Mouse (Mus musculus) lung, embryonic 14.5 days (tissue): ENCODE results near the gene Eif4b. TPM values are rescaled to one million over a fixed set of nuclear protein-coding genes. Genes with fewer than 3 reads are reported as not detected.

Experiments used
- ATAC-seq: fragments of 200-750 bp; cut with Nextera tagmentation; 2 replicates; pipeline ENCODE4 v1.8.0; 2017; ENCODE audit warnings: mild to moderate bottlenecking, moderate TSS enrichment, moderate library complexity; ENCODE audit not compliant: insufficient read depth
- DNase-seq: peaks from one replicate; pipeline ENCODE4 v3.0.0-alpha.2; 2015
- H3K27ac ChIP-seq: fragments of 300-500 bp; sonication (generic); 2 replicates; pipeline ENCODE4 v1.5.1; 2014; ENCODE audit warnings: low read depth, mild to moderate bottlenecking, moderate library complexity
- H3K27me3 ChIP-seq: fragments of 300-500 bp; sonication (generic); 2 replicates; pipeline ENCODE4 v1.6.1; 2014; ENCODE audit warnings: low read length, control low read depth; ENCODE audit not compliant: insufficient read depth
- H3K36me3 ChIP-seq: fragments of 300-500 bp; sonication (generic); 2 replicates; pipeline ENCODE4 v1.6.1; 2014; ENCODE audit warnings: control low read depth; ENCODE audit not compliant: insufficient read depth
- H3K4me1 ChIP-seq: fragments of 300-500 bp; sonication (generic); 2 replicates; pipeline ENCODE4 v1.6.1; 2014; ENCODE audit warnings: antibody characterized with exemption, control low read depth; ENCODE audit not compliant: insufficient read depth
- H3K4me2 ChIP-seq: fragments of 300-500 bp; sonication (generic); 2 replicates; pipeline ENCODE4 v1.6.1; 2014; ENCODE audit warnings: mild to moderate bottlenecking
- H3K4me3 ChIP-seq: fragments of 300-500 bp; sonication (generic); 2 replicates; pipeline ENCODE4 v1.5.1; 2014; ENCODE audit warnings: low read depth, low read length
- H3K9ac ChIP-seq: fragments of 300-500 bp; sonication (generic); 2 replicates; pipeline ENCODE4 v1.6.1; 2014
- H3K9me3 ChIP-seq: fragments of 300-500 bp; sonication (generic); 2 replicates; pipeline ENCODE4 v1.6.1; 2016; ENCODE audit warnings: low read depth, low read length, control low read depth
- CTCF ChIP-seq: IDR thresholded peaks from 2 replicates; pipeline ENCODE4 v1.5.1; 2016; ENCODE audit warnings: antibody characterized with exemption, low read depth
- WGBS: fragments of 180-500 bp; shearing (Covaris S2); extraction: QIAGEN DNeasy Blood & Tissue Kit; methylation state at CpG from one replicate; pipeline ENCODE4 v1.1.7; 2014; 5-methylcytosine and 5-hydroxymethylcytosine counted together
- polyA plus RNA-seq: library from polyadenylated mRNA; unstranded; fragments of >200 nt; fragmentation: Nextera tagmentation; extraction: Ambion mirVana; gene quantifications from 2 replicates; pipeline ENCODE4 v1.2.1, GENCODE M21; 2014

The Eif4b gene
- polyA plus RNA-seq, 1 experiment from 2014 or later: 137 TPM

DNA sequence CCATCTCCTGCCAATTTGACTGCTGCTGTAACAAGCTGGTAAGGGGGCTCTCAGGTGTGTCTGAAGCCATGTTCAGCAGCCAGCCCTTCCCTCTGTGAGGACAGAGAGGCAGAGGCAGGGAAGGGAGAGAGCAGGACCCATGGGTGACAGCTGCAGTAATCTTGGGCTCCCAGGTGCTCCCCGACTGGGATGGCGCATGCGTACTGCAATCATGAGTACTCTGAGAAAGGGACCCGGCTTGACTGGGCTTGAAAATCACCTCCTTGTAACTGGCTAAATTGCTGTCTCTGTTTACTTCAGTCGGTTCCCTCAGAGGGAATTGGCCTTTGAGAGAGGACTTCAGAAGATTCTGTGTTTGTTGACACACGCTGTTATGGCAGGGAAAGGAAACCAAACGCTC is 31.6 kb upstream of the Eif4b start:
- H3K4me2 ChIP-seq: peak overlapping the region; percentile 37
- 23% methylated on average over 7 of the region's 7 CpGs for WGBS
- no peaks in the 10 kb centered on the region for H3K27me3 ChIP-seq
- TF ChIP-seq CTCF: no peak
- H3K4me1 ChIP-seq: no peaks in the 10 kb centered on the region
- ATAC-seq (no peak), DNase-seq (no peak)
- no peaks in the 10 kb centered on the region for H3K9me3 ChIP-seq
- no peak overlapping the region for H3K27ac ChIP-seq
- no peak overlapping the region for H3K9ac ChIP-seq
- H3K4me3 ChIP-seq: no peak overlapping the region
- no peaks in the 10 kb centered on the region for H3K36me3 ChIP-seq

DNA sequence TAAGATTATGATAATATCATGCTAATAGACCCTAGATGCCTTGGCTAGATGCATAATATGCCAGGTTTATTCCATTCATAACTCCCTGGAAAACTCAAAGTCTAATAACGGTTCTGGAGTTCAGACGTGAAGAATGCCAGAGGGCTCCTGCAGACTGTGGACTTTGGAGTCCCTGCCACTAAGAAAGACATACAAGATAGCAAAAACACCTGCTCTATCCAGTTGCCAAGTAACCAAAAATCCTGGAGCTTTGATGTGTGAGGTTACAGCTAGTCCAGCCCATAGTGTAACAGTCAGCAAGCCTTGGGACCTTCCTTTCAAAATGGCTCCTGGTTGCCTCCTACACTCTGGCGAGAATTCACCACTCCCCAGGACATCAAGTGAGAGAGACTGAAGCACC is 28.8 kb upstream of the Eif4b start:
- ATAC-seq (no peak), DNase-seq (no peak)
- no peaks in the 10 kb centered on the region for H3K9me3 ChIP-seq
- H3K4me1 ChIP-seq: no peaks in the 10 kb centered on the region
- H3K4me2 ChIP-seq: no peak overlapping the region
- no peaks in the 10 kb centered on the region for H3K27me3 ChIP-seq
- H3K27ac ChIP-seq: no peak overlapping the region
- H3K36me3 ChIP-seq: no peaks in the 10 kb centered on the region
- TF ChIP-seq CTCF: no peak
- no peak overlapping the region for H3K9ac ChIP-seq
- no peak overlapping the region for H3K4me3 ChIP-seq
- WGBS: 69% methylated on average over 3 of the region's 3 CpGs

DNA sequence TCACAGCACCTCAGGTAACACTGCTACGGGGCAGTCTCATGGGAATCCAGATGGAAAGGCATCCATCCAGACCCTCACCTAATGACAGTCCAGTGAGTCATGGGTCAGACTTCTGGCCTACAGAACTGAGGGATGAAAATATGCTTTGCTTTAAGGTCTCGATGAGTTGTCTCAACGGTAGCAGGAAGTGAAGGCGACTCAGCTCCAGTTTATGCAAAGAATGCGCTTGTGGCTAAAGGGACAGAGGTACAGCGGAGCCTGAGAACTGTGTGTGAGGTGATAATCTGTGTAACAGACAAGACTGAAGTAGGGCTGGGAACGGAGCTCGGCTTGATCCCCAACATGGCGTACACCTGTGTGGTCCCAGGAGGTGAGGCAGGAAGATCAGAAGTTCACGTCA is 27.9 kb upstream of the Eif4b start:
- WGBS: 74% methylated on average over 10 of the region's 10 CpGs
- no peak for TF ChIP-seq CTCF
- no peaks in the 10 kb centered on the region for H3K36me3 ChIP-seq
- H3K4me1 ChIP-seq: no peaks in the 10 kb centered on the region
- no peaks in the 10 kb centered on the region for H3K9me3 ChIP-seq
- DNase-seq (no peak), ATAC-seq (no peak)
- H3K4me3 ChIP-seq: no peak overlapping the region
- H3K27ac ChIP-seq: no peak overlapping the region
- no peak overlapping the region for H3K4me2 ChIP-seq
- H3K9ac ChIP-seq: no peak overlapping the region
- no peaks in the 10 kb centered on the region for H3K27me3 ChIP-seq

- no peak overlapping the region for H3K9ac ChIP-seq
- no peak overlapping the region for H3K4me2 ChIP-seq
- H3K27me3 ChIP-seq: no peaks in the 10 kb centered on the region
- TF ChIP-seq CTCF: no peak
- DNase-seq (no peak), ATAC-seq (no peak)
- H3K36me3 ChIP-seq: no peaks in the 10 kb centered on the region
- H3K4me1 ChIP-seq: no peaks in the 10 kb centered on the region
- 88% methylated on average over 6 of the region's 6 CpGs for WGBS
- no peak overlapping the region for H3K27ac ChIP-seq
- H3K9me3 ChIP-seq: no peaks in the 10 kb centered on the region
- no peak overlapping the region for H3K4me3 ChIP-seq
These were observed 25.6 kb upstream of the Eif4b start for GRCm38 (mm10) chr15:102048006-102048405.

DNA sequence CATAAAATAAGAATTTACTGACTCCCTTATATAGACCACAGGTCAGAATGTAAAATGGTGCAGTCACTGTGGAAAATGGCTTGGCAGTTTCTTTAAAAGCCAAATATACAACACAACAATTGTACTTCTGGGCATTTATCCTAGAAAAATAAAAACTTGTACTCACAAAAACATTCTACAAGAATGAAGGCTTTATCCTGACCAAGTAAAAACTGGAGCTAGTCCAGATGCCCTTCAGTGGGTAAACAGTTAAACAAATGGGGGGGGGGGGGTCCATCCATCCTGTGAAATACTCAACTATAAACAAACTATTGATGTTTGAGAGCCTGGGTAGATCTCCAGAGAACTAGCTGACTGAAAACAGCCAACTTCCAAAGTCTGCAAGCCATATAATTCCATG is 23.7 kb upstream of the Eif4b start:
- no peak for TF ChIP-seq CTCF
- H3K27me3 ChIP-seq: no peaks in the 10 kb centered on the region
- H3K4me1 ChIP-seq: no peaks in the 10 kb centered on the region
- H3K27ac ChIP-seq: no peak overlapping the region
- no peak overlapping the region for H3K4me2 ChIP-seq
- ATAC-seq (no peak), DNase-seq (no peak)
- H3K9ac ChIP-seq: no peak overlapping the region
- H3K4me3 ChIP-seq: no peak overlapping the region
- H3K36me3 ChIP-seq: no peaks in the 10 kb centered on the region
- H3K9me3 ChIP-seq: no peaks in the 10 kb centered on the region

DNA sequence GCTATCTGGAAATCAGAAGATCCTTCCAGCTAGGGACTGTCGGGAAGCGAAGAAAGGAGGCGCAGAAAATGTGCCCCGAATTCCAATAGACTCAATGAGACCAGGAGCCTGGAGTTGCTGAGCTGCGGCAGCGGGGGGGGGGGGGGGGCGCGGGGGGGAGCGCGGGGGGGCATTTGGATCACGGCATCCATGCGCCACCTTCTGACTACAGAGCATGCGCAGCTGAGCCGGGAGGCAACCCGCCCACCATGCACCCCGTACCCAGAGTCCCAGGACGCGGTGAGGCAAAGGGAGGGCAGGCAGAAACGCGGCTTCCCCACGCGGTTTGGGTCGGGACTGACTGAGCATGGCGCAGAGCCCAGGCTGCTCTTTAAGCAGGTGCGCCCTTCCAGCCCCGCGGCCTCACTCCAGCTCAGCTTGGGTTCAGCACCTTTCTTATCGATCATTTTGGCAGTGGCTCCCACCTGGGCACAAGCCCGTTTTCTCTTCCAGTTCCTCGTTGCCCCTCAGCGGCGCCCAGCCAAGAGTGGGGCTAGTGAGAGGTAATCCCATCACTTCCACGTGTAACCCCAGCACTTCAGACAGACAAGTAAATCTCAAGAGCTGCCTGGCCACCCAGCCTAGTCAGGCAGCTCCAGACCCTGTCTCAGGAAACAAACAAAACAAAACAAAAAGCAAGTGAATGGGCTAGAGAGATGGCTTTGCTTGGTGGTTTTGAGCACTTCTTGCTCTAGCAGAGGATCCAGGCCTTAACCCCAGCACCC is 21.5 kb upstream of the Eif4b start:
- H3K27ac ChIP-seq: peak overlapping the region; percentile 69; the same call in 1 of the 2 replicates
- ATAC-seq (peak; percentile 87), DNase-seq (peak; percentile 77)
- 2% methylated on average over 32 of the region's 33 CpGs for WGBS
- TF ChIP-seq CTCF: peak; percentile 51
- peak overlapping the region; percentile 40 for H3K4me3 ChIP-seq
- H3K4me1 ChIP-seq: no peaks in the 10 kb centered on the region
- no peaks in the 10 kb centered on the region for H3K9me3 ChIP-seq
- no peaks in the 10 kb centered on the region for H3K36me3 ChIP-seq
- H3K4me2 ChIP-seq: peak overlapping the region; percentile 78
- H3K27me3 ChIP-seq: no peaks in the 10 kb centered on the region
- H3K9ac ChIP-seq: peak overlapping the region; percentile 51

DNA sequence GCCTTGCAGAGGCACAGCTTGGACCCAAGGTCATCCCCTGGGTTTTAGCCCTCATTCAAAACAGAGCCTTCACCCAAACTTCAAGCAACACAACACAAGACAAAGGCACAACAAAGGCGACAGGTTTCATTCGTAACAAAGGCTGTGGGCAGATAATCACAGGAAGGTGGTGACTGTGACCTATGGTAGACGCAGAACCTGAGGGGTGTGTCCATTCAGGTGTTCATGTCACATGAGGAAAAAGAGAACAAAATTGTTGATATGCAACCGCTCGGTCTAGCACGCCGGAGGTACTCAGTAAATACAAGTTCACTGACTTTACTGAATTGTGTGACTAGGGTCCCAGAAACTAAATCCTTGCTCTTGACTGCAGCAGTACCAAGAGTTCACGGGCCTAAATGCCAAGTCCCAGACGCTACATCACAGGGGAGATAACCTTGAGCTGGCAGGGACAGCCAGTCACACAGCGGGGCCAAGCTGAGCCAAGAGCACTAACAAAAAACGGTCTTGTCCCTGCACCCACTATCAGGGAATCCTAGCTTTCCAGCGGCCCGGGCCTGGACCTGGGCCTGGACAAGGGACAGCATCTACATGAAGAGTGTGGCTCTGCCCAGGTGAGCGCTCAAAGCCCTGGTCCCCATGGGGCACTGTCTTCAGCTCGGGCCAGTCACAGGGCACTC is 16.9 kb upstream of the Eif4b start:
- Histone ChIP-seq H3K4me2 (no peak overlapping the region), H3K27ac (no peak overlapping the region), H3K9me3 (no peaks in the 10 kb centered on the region), H3K4me1 (no peaks in the 10 kb centered on the region), H3K36me3 (no peaks in the 10 kb centered on the region), H3K9ac (no peak overlapping the region), H3K4me3 (no peak overlapping the region), H3K27me3 (no peaks in the 10 kb centered on the region)
- ATAC-seq (no peak), DNase-seq (no peak)
- no peak for TF ChIP-seq CTCF
- 85% methylated on average over 15 of the region's 15 CpGs for WGBS
